Mouse (Mus musculus): ENCODE measurements at regions not wholly inside any gene's neighbourhood (a gene's known extent, or its start where the extent isn't known, plus 50 kb on each side); places are given as distances from the start of the nearest gene placed in this dataset.
A peak's percentile ranks its signal among the peaks of the same experiment; 100 is the strongest.

DNA sequence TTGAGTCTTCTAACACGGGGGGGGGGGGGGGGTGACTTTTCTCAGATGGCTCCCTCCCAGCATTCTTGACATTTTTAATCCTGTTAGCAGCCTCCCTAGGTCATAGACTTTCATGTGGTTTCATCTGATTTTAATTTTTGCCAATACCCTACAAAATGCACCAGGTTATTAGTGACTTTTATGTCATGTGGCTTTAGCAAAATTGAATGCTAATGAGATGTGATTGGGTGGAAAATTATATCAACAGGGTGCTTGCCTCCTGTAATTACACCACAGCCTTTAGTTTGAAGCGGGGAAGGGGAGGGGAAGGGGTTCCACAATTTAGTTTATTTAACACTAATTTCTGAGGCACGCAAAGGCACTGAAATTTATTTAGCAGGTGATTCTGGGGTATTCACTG lies 200.6 kb upstream of the Ano5 start:
- Histone ChIP-seq H3K9me3 (ENCODE audit: control insufficient read depth, low read depth, low read length) (no peaks in the 10 kb centered on the region), H3K36me3 (ENCODE audit: control insufficient read depth, insufficient read depth, low read length) (no peaks in the 10 kb centered on the region), H3K9ac (replicated peaks; ENCODE audit: low read depth, low read length) (no peak overlapping the region), H3K27ac (ENCODE audit: low read length) (no peak overlapping the region), H3K4me3 (ENCODE audit: low read depth, low read length) (no peak overlapping the region), H3K27me3 (ENCODE audit: control insufficient read depth, insufficient read depth, low read length) (no peaks in the 10 kb centered on the region), H3K4me1 (ENCODE audit: control insufficient read depth, insufficient read depth, low read length) (no peaks in the 10 kb centered on the region), H3K4me2 (replicated peaks; ENCODE audit: low read depth, low read length) (no peak overlapping the region)
- no peak for ATAC-seq (ENCODE audit: insufficient number of reproducible peaks, insufficient read depth, low FRiP score, low read depth)
- WGBS: 52% methylated on average over 3 of the region's 3 CpGs

DNA sequence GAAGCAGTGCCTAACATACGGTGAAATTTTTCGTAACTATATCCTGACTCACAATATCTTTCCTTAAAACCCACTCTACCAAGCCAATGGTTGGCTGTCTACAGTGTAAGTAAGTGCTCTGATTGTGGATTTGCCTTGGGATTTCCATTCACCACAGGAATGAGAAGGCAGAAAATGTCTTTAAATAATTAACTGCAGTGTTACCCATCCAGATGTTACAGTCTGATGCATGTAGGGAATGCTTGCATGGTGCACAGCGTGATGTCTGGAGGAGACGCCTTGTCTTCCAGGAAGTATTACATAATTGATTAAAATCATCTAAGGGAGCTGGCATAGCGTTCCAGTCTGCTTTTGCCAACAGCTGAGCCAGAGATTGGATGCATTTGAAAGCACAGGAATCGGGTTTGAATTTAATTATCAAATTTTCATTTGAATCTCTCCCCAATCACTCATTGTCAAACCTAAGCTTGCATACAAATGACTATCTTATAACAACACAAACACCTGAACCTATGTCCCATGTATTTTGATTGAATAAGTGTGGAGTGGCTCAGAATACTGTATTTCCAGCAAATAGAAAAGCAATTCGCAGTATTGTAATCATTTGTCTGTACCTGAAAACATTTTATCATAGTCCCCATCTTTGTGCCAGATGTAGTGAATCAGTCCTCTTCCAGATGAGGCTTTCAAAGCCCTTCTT lies 170.8 kb upstream of the Ano5 start:
- H3K27me3 ChIP-seq (ENCODE audit: control insufficient read depth, insufficient read depth, low read length): no peaks in the 10 kb centered on the region
- H3K9me3 ChIP-seq (ENCODE audit: control insufficient read depth, low read depth, low read length): no peaks in the 10 kb centered on the region
- H3K36me3 ChIP-seq (ENCODE audit: control insufficient read depth, insufficient read depth, low read length): no peaks in the 10 kb centered on the region
- no peak overlapping the region for H3K9ac ChIP-seq (replicated peaks; ENCODE audit: low read depth, low read length)
- no peak overlapping the region for H3K4me2 ChIP-seq (replicated peaks; ENCODE audit: low read depth, low read length)
- no peak for ATAC-seq (ENCODE audit: insufficient number of reproducible peaks, insufficient read depth, low FRiP score, low read depth)
- WGBS: 80% methylated on average over 7 of the region's 7 CpGs
- H3K27ac ChIP-seq (ENCODE audit: low read length): no peak overlapping the region
- no peak overlapping the region for H3K4me3 ChIP-seq (ENCODE audit: low read depth, low read length)
- H3K4me1 ChIP-seq (ENCODE audit: control insufficient read depth, insufficient read depth, low read length): no peaks in the 10 kb centered on the region

DNA sequence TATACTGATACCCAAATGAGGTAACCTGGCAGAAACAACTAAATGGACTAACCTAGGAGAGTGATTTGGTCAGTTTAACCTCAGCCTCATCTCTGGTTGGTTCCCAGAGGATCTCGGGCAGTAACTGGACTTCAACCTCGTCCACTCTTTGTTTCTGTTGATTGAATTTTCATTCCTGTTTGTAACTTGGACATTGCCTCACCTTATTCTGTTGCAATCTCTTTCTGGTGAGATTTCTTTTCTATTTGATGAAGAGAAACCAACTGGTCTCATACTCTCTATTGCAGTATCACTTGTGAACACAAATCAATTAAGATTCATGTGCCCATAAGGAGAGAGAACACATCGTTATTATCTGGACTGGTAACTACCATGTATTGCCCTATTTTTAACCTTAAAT lies 163.3 kb upstream of the Ano5 start:
- no peaks in the 10 kb centered on the region for H3K36me3 ChIP-seq (ENCODE audit: control insufficient read depth, insufficient read depth, low read length)
- ATAC-seq (ENCODE audit: insufficient number of reproducible peaks, insufficient read depth, low FRiP score, low read depth): no peak
- H3K27ac ChIP-seq (ENCODE audit: low read length): no peak overlapping the region
- H3K27me3 ChIP-seq (ENCODE audit: control insufficient read depth, insufficient read depth, low read length): no peaks in the 10 kb centered on the region
- no peaks in the 10 kb centered on the region for H3K9me3 ChIP-seq (ENCODE audit: control insufficient read depth, low read depth, low read length)
- 81% methylated on average over 3 of the region's 3 CpGs for WGBS
- H3K9ac ChIP-seq (replicated peaks; ENCODE audit: low read depth, low read length): no peak overlapping the region
- no peaks in the 10 kb centered on the region for H3K4me1 ChIP-seq (ENCODE audit: control insufficient read depth, insufficient read depth, low read length)
- no peak overlapping the region for H3K4me3 ChIP-seq (ENCODE audit: low read depth, low read length)
- H3K4me2 ChIP-seq (replicated peaks; ENCODE audit: low read depth, low read length): no peak overlapping the region

GRCm38 (mm10) chr7:51360134-51360533 lies 150.7 kb upstream of the Ano5 start:
- no peaks in the 10 kb centered on the region for H3K27me3 ChIP-seq (ENCODE audit: control insufficient read depth, insufficient read depth, low read length)

DNA sequence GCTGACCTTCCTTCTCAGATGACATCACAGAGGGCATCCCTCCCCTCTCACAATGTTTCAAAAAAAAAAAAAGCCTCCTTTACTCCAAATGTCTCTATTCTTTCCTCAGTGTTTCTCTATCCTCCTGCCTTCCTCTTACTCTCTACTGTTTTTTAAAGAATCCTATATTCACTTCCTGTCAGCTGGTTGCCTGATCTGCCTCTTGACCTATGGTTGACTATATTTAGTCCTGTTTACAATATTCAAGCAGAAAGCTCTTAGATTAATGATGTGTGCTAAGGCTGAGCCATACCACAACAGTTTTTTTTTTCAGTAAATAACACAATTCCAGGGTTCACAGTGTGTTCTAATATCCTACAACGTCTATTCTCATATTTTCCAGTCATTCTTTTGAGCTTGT lies 133.2 kb upstream of the Ano5 start:
- Histone ChIP-seq H3K9me3 (ENCODE audit: control insufficient read depth, low read depth, low read length) (no peaks in the 10 kb centered on the region), H3K27ac (ENCODE audit: low read length) (no peak overlapping the region), H3K9ac (replicated peaks; ENCODE audit: low read depth, low read length) (no peak overlapping the region), H3K36me3 (ENCODE audit: control insufficient read depth, insufficient read depth, low read length) (no peaks in the 10 kb centered on the region), H3K4me1 (ENCODE audit: control insufficient read depth, insufficient read depth, low read length) (no peaks in the 10 kb centered on the region), H3K27me3 (ENCODE audit: control insufficient read depth, insufficient read depth, low read length) (no peaks in the 10 kb centered on the region), H3K4me3 (ENCODE audit: low read depth, low read length) (no peak overlapping the region), H3K4me2 (replicated peaks; ENCODE audit: low read depth, low read length) (no peak overlapping the region)
- ATAC-seq (ENCODE audit: insufficient number of reproducible peaks, insufficient read depth, low FRiP score, low read depth): no peak
- 68% methylated on average over 1 of the region's 1 CpGs for WGBS

More at GRCm38 (mm10) chr7:51360134-51360533, 150.7 kb upstream of the Ano5 start:
- no peak overlapping the region for H3K27ac ChIP-seq (ENCODE audit: low read length)
- ATAC-seq (ENCODE audit: insufficient number of reproducible peaks, insufficient read depth, low FRiP score, low read depth): 0 out of 2 replicates have a peak, but pooled peaks have one; percentile 71
- H3K4me3 ChIP-seq (ENCODE audit: low read depth, low read length): no peak overlapping the region
- WGBS: 62% methylated on average over 3 of the region's 3 CpGs
- no peaks in the 10 kb centered on the region for H3K9me3 ChIP-seq (ENCODE audit: control insufficient read depth, low read depth, low read length)
- H3K4me2 ChIP-seq (replicated peaks; ENCODE audit: low read depth, low read length): no peak overlapping the region
- H3K9ac ChIP-seq (replicated peaks; ENCODE audit: low read depth, low read length): no peak overlapping the region
- H3K4me1 ChIP-seq (ENCODE audit: control insufficient read depth, insufficient read depth, low read length): no peaks in the 10 kb centered on the region
- H3K36me3 ChIP-seq (ENCODE audit: control insufficient read depth, insufficient read depth, low read length): no peaks in the 10 kb centered on the region

Measured in stomach, embryonic 14.5 days (tissue).